Mouse (Mus musculus): Measurements from ENCODE around the gene Olfr653.

DNA sequence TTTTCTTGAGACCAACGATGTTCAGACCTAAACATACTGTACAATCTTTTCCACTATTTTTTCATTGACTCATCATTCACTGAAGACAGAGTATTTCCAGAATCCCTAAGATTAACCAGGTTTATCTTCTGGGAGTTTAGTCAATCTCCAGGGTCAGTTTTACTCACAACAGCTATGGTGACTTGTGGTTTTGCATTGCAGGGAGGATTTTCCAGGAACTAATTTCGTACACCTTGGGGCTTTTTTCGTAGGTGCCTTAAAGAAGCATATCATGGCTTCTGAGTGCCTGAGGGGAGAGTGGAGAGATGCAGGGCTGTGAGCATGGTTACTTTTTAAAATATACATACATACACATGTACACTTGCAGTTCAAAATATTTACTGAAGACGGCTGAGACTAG, 9.6 kb downstream of the Olfr653 start, which contains the start of gene Olfr654:
- TF ChIP-seq CTCF (IDR thresholded peaks at IDR 0.05; ENCODE audit: low read depth, low read length) (no peak), POLR2A (IDR thresholded peaks at IDR 0.05; ENCODE audit: extremely low read depth, insufficient read depth, low read length) (no peak)
